Mouse (Mus musculus) forebrain, embryonic 13.5 days (tissue): ENCODE measurements at regions not wholly inside any gene's neighbourhood (a gene's known extent, or its start where the extent isn't known, plus 50 kb on each side); places are given as distances from the start of the nearest gene placed in this dataset.

Experiments
- ATAC-seq: fragments of 200-750 bp; cut with Nextera tagmentation; 2 replicates; pipeline ENCODE4 v1.8.0; 2017
- H3K27ac ChIP-seq: fragments of 300-500 bp; sonication (generic); 2 replicates; pipeline ENCODE4 v1.5.1; 2015; ENCODE audit warnings: inconsistent platforms, mild to moderate bottlenecking, moderate library complexity
- H3K27me3 ChIP-seq: fragments of 300-500 bp; sonication (generic); 2 replicates; pipeline ENCODE4 v1.6.1; 2015; ENCODE audit warnings: mild to moderate bottlenecking, inconsistent platforms
- H3K36me3 ChIP-seq: fragments of 300-500 bp; sonication (generic); 2 replicates; pipeline ENCODE4 v1.6.1; 2015; ENCODE audit warnings: mild to moderate bottlenecking, inconsistent platforms; ENCODE audit not compliant: poor library complexity, severe bottlenecking
- H3K4me1 ChIP-seq: fragments of 300-500 bp; sonication (generic); 2 replicates; pipeline ENCODE4 v1.6.1; 2015; ENCODE audit warnings: inconsistent platforms
- H3K4me2 ChIP-seq: fragments of 300-500 bp; sonication (generic); 2 replicates; pipeline ENCODE4 v1.6.1; 2015; ENCODE audit warnings: inconsistent platforms, mild to moderate bottlenecking, moderate library complexity
- H3K4me3 ChIP-seq: fragments of 300-500 bp; sonication (generic); 2 replicates; pipeline ENCODE4 v1.5.1; 2015; ENCODE audit warnings: mild to moderate bottlenecking, inconsistent platforms
- H3K9ac ChIP-seq: fragments of 300-500 bp; sonication (generic); 2 replicates; pipeline ENCODE4 v1.6.1; 2015; ENCODE audit warnings: mild to moderate bottlenecking, inconsistent platforms
- H3K9me3 ChIP-seq: fragments of 300-500 bp; sonication (generic); replicated peaks from 2 replicates; pipeline ENCODE4 v1.6.1; 2016; ENCODE audit warnings: inconsistent platforms
- WGBS: fragments of 180-500 bp; shearing (Covaris S2); methylation state at CpG from one replicate; pipeline ENCODE4 v1.1.7; 2015; 5-methylcytosine and 5-hydroxymethylcytosine counted together

DNA sequence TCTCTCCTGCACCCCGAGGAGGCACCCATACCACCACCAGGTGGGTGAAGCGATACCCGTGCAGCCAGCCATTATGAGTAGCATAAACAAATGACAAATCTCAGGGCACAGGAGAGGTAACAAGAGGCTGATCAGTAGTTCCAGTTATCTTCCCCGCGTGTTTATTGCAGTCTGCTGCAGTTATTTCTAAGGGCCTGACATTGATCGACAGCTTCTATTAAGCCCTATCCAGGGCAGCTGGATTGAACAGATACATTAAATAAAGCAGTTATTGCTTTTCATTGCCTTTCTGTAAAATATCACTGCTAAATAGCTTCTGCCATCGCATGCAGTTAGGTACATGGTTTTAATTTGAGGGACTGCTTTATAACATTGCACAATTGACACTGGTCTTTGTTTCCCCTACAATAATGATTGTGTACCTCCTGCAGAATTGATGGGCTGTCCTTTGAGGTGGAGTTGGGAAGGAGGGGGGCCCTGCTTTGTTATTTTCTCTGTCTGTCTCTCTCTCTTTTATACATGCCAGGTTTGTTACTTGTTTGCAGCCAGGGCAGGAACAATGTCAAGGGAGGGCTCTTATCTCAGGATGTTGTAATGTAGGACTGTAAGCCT, 245.0 kb downstream of the Gpat3 start:
- peak overlapping the region; percentile 47 for H3K4me2 ChIP-seq
- no peaks in the 10 kb centered on the region for H3K27me3 ChIP-seq
- peak overlapping the region; percentile 78 for H3K27ac ChIP-seq
- 56% methylated on average over 7 of the region's 7 CpGs for WGBS
- 0 out of 2 replicates have a peak overlapping the region, but pooled peaks have one; percentile 5 for H3K9ac ChIP-seq
- H3K4me3 ChIP-seq: no peak overlapping the region
- no peaks in the 10 kb centered on the region for H3K36me3 ChIP-seq
- H3K9me3 ChIP-seq: no peaks in the 10 kb centered on the region
- H3K4me1 ChIP-seq: peaks cover 18% of the 10 kb centered on the region
- peak; percentile 1 for ATAC-seq

DNA sequence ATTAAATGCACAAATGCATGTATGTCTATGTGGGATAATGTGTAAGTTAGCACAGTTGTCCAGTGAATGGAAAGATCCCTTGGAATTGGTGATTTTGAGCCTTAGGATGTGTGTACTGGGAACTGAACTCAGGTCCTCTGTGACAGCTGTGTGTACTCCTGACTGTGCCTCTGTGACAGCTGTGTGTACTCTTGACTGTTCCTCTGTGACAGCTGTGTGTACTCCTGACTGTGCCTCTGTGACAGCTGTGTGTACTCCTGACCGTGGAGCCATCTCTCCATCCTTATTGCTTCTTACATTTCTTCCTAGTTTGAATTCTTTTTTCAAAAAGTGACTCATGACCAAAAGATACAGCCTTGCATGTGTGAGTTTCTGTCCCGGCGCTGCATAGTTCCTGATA, 239.7 kb downstream of the Gpat3 start:
- no peak for ATAC-seq
- no peak overlapping the region for H3K4me2 ChIP-seq
- WGBS: 87% methylated on average over 3 of the region's 3 CpGs

DNA sequence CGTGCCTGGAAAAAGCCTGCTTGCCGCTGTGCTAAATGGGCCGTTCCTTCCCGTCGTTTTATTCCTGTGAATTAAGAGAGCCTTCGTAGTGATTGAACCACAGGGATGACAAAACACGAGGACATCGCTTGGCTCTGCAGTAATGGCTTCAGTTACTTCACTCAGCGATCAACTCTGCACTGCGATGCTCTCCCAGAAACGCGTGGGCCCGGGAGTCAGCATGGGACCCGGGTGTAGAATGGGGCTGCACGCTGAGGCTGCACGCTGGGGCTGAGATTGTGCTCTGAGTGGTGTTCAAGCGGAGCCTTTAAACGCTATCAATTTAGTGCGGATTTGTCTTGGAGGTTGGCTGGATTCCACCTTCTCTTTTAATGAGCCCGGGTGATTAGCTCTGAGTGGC, 237.1 kb downstream of the Gpat3 start:
- H3K27ac ChIP-seq: no peak overlapping the region
- peak overlapping the region; percentile 45 for H3K4me2 ChIP-seq
- 52% methylated on average over 20 of the region's 20 CpGs for WGBS
- no peaks in the 10 kb centered on the region for H3K9me3 ChIP-seq
- H3K4me1 ChIP-seq: peaks cover 11% of the 10 kb centered on the region; the same call in 1 of the 2 replicates
- H3K4me3 ChIP-seq: no peak overlapping the region
- no peak overlapping the region for H3K9ac ChIP-seq
- peak; percentile 72 for ATAC-seq
- H3K27me3 ChIP-seq: no peaks in the 10 kb centered on the region
- no peaks in the 10 kb centered on the region for H3K36me3 ChIP-seq

More for the DNA sequence above, 239.7 kb downstream of the Gpat3 start:
- no peaks in the 10 kb centered on the region for H3K27me3 ChIP-seq
- H3K36me3 ChIP-seq: no peaks in the 10 kb centered on the region
- no peak overlapping the region for H3K4me3 ChIP-seq
- peaks cover 14% of the 10 kb centered on the region; the same call in 1 of the 2 replicates for H3K4me1 ChIP-seq
- H3K9ac ChIP-seq: no peak overlapping the region
- no peaks in the 10 kb centered on the region for H3K9me3 ChIP-seq
- H3K27ac ChIP-seq: no peak overlapping the region

DNA sequence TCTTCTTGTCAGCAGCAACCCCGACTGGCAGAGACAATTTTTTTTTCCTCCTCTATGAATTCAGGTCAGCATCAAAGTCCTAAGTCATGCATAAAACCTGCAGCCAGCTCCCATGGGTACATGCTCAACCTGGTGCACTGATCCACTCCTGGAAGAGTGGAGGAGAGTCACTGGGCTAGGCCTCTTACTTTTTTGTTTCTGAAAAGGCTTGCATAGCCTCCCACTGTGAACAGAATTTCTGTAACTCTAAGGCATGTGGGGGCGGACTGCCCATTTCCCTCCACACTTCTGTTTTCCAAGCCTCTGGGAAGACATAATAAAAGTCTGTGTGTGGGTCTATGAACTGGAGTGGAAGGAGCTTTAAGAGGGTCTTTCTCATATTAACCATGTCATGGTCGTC, 218.8 kb downstream of the Gpat3 start:
- no peaks in the 10 kb centered on the region for H3K36me3 ChIP-seq
- WGBS: 82% methylated on average over 3 of the region's 3 CpGs
- no peak for ATAC-seq
- no peak overlapping the region for H3K27ac ChIP-seq
- H3K4me3 ChIP-seq: no peak overlapping the region
- H3K27me3 ChIP-seq: no peaks in the 10 kb centered on the region
- no peaks in the 10 kb centered on the region for H3K4me1 ChIP-seq
- no peaks in the 10 kb centered on the region for H3K9me3 ChIP-seq
- no peak overlapping the region for H3K9ac ChIP-seq
- H3K4me2 ChIP-seq: no peak overlapping the region

DNA sequence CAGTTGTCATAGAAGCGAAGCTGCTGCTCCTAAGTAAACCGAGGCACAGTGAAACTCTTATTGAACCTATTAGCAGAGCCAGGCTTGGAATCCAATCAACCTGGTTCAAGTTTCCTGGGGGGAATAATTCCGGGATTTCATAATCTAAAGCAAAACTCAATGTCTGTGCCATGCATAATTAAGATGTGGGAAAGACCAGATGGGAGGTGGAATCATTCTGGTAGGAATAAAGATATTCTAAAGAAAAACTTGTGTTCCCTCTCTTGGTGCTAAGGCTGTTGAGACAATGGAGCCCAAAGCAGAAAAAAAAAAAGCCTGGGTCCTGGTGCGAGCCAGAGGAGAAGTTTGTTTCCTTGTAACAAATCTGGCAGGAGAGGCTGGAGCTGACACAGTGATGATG, 217.7 kb downstream of the Gpat3 start:
- no peaks in the 10 kb centered on the region for H3K4me1 ChIP-seq
- no peaks in the 10 kb centered on the region for H3K27me3 ChIP-seq
- no peaks in the 10 kb centered on the region for H3K36me3 ChIP-seq
- WGBS: 89% methylated on average over 4 of the region's 4 CpGs
- H3K4me2 ChIP-seq: no peak overlapping the region
- no peaks in the 10 kb centered on the region for H3K9me3 ChIP-seq
- no peak overlapping the region for H3K27ac ChIP-seq
- no peak overlapping the region for H3K9ac ChIP-seq
- H3K4me3 ChIP-seq: no peak overlapping the region
- ATAC-seq: no peak

DNA sequence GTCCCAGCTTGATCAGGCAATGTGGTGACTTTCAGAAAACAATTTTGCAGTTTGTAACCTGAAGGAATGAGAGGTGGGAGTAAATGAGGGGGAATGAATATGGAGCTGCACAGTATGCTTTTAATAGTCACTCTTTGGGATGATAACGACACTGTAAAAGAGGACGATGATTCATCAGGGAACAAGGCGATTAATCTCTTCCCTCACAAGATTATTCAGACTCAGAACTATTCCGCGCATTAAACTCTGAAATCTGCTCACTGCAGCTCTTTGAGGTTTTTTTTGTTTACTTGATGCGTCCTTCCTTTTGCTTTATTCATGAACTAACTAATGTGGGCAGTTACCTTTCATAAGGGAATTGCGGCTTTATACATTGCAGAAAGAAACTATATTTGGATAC, 206.1 kb downstream of the Gpat3 start:
- no peak overlapping the region for H3K4me3 ChIP-seq
- no peak overlapping the region for H3K27ac ChIP-seq
- WGBS: 72% methylated on average over 7 of the region's 7 CpGs
- H3K27me3 ChIP-seq: no peaks in the 10 kb centered on the region
- H3K4me1 ChIP-seq: no peaks in the 10 kb centered on the region
- H3K9ac ChIP-seq: no peak overlapping the region
- no peak for ATAC-seq
- H3K36me3 ChIP-seq: no peaks in the 10 kb centered on the region
- no peaks in the 10 kb centered on the region for H3K9me3 ChIP-seq
- H3K4me2 ChIP-seq: no peak overlapping the region

DNA sequence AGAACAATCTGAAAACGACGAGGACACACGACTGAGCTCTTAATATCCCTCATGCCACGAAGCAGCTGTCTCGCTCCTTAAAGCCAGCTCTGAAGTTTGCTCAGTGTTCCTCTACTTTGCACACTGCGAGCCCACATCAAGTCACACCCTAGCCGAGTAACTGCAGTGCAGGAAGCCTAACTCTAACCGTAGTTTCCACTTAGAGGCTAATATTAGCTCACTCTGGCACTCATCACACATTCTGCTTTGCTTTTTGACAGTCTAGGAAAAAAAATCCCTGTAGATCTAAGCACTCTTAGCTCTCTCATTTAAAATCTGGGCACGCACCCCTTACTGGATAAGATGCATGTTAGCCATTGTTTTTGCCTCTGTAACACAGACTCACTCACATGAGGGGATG, 195.0 kb downstream of the Gpat3 start:
- Histone ChIP-seq H3K27me3 (no peaks in the 10 kb centered on the region), H3K4me3 (no peak overlapping the region), H3K9me3 (no peaks in the 10 kb centered on the region), H3K4me1 (no peaks in the 10 kb centered on the region), H3K27ac (no peak overlapping the region), H3K36me3 (no peaks in the 10 kb centered on the region), H3K4me2 (no peak overlapping the region), H3K9ac (no peak overlapping the region)
- ATAC-seq: no peak
- 90% methylated on average over 9 of the region's 9 CpGs for WGBS

DNA sequence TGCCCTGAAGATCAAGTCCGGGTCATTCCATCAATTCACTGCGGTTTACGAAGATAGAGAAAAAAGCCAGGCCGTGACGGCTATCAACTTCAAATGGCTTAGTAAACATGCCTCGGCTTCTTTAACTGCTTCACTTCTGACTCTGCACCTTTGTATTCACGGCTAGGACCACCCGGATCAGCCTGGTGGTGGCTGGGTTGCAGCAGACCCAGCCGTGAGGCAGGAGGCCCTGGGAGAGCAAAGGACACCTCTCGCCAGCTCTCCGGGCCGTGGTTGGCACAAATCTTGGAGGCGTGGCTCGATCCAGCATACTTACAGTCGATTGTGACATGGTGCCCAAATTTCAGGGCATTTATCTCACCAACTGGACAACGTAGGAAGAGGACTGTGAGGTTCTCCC, 187.5 kb downstream of the Gpat3 start:
- Histone ChIP-seq H3K4me3 (no peak overlapping the region), H3K27me3 (no peaks in the 10 kb centered on the region), H3K4me2 (no peak overlapping the region), H3K4me1 (peaks cover 8% of the 10 kb centered on the region; the same call in 1 of the 2 replicates), H3K36me3 (no peaks in the 10 kb centered on the region), H3K9ac (no peak overlapping the region), H3K9me3 (no peaks in the 10 kb centered on the region), H3K27ac (no peak overlapping the region)
- 73% methylated on average over 16 of the region's 16 CpGs for whole genome bisulfite sequencing
- no peak for ATAC-seq

DNA sequence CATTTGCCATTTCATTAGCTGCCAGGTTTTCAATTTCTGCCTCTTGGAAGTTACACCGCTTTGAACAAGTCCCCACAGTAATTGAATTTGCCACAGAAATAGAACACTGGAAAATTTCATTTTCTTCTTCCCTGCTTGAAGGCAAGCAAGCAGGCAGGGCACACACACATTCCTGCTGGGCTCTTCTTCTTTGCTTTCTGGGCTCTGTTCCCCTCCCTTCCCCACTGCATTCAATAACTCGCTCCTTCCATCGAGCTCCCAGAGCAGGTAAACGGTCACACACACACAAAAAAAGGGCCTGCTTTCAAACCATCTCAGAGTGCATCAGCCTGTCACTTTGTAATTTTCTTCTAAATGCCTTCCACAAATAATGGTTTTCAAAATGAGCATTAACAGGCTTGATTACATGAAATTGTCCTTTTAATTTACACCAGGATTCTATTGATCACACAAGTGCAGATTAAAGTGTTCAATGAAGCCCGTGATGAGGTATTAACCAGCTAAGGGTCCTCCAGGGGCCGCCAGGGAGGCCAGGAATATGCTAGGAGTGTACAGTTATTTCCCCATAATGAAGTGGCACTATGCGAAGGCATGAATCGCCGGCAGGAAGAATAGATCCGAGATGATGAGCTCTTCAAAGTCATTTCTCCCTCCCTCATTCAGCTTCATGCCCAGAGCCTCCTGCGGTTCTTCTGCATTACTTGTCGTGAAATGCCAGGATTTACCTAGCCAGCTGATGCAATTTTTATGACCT, 186.8 kb downstream of the Gpat3 start:
- no peak overlapping the region for H3K27ac ChIP-seq
- peaks cover 8% of the 10 kb centered on the region; the same call in 1 of the 2 replicates for H3K4me1 ChIP-seq
- WGBS: 37% methylated on average over 12 of the region's 12 CpGs
- ATAC-seq: no peak
- no peaks in the 10 kb centered on the region for H3K27me3 ChIP-seq
- H3K9me3 ChIP-seq: no peaks in the 10 kb centered on the region
- H3K4me2 ChIP-seq: no peak overlapping the region
- H3K36me3 ChIP-seq: no peaks in the 10 kb centered on the region
- H3K4me3 ChIP-seq: no peak overlapping the region
- H3K9ac ChIP-seq: no peak overlapping the region

DNA sequence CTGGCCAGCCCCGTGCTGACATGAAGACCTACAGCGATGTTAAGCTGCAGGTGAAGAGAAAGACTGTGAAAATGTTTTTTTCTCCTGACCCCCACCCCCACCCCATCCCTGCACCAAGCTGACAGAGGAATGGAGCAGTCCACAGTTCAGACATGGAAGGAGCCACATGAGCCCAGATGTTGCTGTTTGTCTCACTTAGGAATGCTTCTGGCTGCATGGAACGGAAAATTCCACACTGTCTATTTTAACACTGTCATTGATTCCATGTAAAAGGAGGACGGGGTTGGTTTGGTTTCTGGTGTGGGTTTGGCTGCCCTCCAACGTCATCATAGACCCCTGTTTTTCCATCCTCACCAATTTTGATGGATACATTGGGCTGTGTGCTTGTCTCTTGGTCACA, 179.3 kb downstream of the Gpat3 start:
- H3K27me3 ChIP-seq: peaks cover 6% of the 10 kb centered on the region; the same call in 1 of the 2 replicates

DNA sequence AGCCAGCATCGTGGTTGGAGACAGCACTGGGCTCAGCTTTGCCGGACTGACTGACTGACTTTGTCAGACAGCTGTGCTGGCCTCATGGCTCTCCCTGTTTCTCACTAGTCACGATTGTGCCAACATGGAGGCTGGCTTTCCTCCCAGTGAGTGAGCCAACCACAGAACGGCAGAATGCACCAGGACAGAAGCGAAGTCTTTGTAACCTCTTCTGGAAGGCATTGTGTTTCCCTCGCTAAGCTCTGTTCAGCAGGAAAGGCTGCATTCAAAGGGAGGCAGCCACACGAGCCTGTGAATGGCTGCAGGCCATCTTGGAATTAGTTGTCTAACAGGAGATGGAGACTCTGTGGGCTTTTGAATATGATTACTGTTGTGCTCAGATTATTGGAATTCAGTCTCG, 178.3 kb downstream of the Gpat3 start:
- H3K4me1 ChIP-seq: peaks cover 15% of the 10 kb centered on the region
- H3K27ac ChIP-seq: no peak overlapping the region
- ATAC-seq: peak; percentile 68
- no peak overlapping the region for H3K4me3 ChIP-seq
- WGBS: 21% methylated on average over 8 of the region's 8 CpGs
- peaks cover 6% of the 10 kb centered on the region; the same call in 1 of the 2 replicates for H3K27me3 ChIP-seq
- H3K9ac ChIP-seq: no peak overlapping the region
- no peak overlapping the region for H3K4me2 ChIP-seq
- no peaks in the 10 kb centered on the region for H3K9me3 ChIP-seq
- H3K36me3 ChIP-seq: no peaks in the 10 kb centered on the region

More for the DNA sequence above, 179.3 kb downstream of the Gpat3 start:
- ATAC-seq: no peak
- no peak overlapping the region for H3K9ac ChIP-seq
- H3K9me3 ChIP-seq: no peaks in the 10 kb centered on the region
- no peak overlapping the region for H3K4me2 ChIP-seq
- peaks cover 15% of the 10 kb centered on the region for H3K4me1 ChIP-seq
- H3K4me3 ChIP-seq: no peak overlapping the region
- 92% methylated on average over 5 of the region's 5 CpGs for WGBS
- H3K27ac ChIP-seq: no peak overlapping the region
- no peaks in the 10 kb centered on the region for H3K36me3 ChIP-seq

DNA sequence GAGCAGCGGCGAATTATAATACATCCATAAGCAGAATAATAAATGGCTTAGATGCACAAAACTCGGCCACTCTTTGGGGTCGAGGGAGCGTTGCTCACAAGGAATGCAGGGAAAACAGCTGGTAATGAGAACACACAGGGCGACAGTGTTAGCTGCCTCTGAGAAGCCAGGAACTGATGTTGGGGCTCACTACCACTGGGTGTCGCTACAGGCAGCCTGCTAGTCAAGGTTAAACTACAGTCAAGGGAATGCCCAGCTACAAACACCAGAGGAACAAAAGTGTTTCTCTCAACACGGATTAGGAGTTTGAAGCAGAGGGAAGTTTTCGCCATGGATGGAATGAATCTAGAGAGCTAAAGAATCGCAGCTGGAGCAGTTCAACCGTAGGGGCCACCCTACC, 175.3 kb downstream of the Gpat3 start:
- H3K36me3 ChIP-seq: no peaks in the 10 kb centered on the region
- peaks cover 11% of the 10 kb centered on the region; the same call in 1 of the 2 replicates for H3K27me3 ChIP-seq
- no peak overlapping the region for H3K4me2 ChIP-seq

More for the DNA sequence above, 175.3 kb downstream of the Gpat3 start:
- Histone ChIP-seq H3K9me3 (no peaks in the 10 kb centered on the region), H3K27ac (no peak overlapping the region), H3K4me1 (peaks cover 15% of the 10 kb centered on the region), H3K9ac (no peak overlapping the region), H3K4me3 (no peak overlapping the region)
- 7% methylated on average over 11 of the region's 11 CpGs for WGBS
- ATAC-seq: peak; percentile 74
